Mouse (Mus musculus): Measurements from ENCODE around the gene Dab2ip.

- TF ChIP-seq ZNF384 (IDR thresholded peaks at IDR 0.05; ENCODE audit: low read depth, low read length) (no peak), CTCF (IDR thresholded peaks at IDR 0.05 in 2 of 3, conservative IDR thresholded peaks at IDR 0.05 in 1 of 3; ENCODE audit: control insufficient read depth in 1 of 3, insufficient read depth in 1 of 3, low read depth in 2 of 3, low read length in 3 of 3, poor library complexity in 1 of 3, severe bottlenecking in 1 of 3) (no peak), USF1 (IDR thresholded peaks at IDR 0.05; ENCODE audit: low read depth, low read length) (no peak), MAFK (IDR thresholded peaks at IDR 0.05; ENCODE audit: borderline replicate concordance, low read depth, low read length) (no peak), GATA1 (IDR thresholded peaks at IDR 0.05; ENCODE audit: low read depth, low read length) (no peak), CHD2 (IDR thresholded peaks at IDR 0.05; ENCODE audit: low read length) (no peak), POLR2A (IDR thresholded peaks at IDR 0.05; ENCODE audit: control insufficient read depth in 1 of 2, insufficient read depth in 1 of 2, low read depth in 1 of 2, low read length in 2 of 2, poor library complexity in 1 of 2) (no peak), NRF1 (IDR thresholded peaks at IDR 0.05; ENCODE audit: insufficient read depth, low read depth, low read length, poor library complexity, severe bottlenecking) (no peak), MYC (IDR thresholded peaks at IDR 0.05; ENCODE audit: low read depth, low read length) (no peak), TBP (IDR thresholded peaks at IDR 0.05; ENCODE audit: low read depth, low read length) (no peak), ZMIZ1 (IDR thresholded peaks at IDR 0.05; ENCODE audit: low read depth, low read length) (no peak)
Observed at GRCm38 (mm10) chr2:35723691-35724090, 165.6 kb downstream of the Dab2ip start.
